Mouse (Mus musculus) heart, adult 2 months (tissue): ENCODE data around the gene Yap1. TPM values are rescaled to one million over a fixed set of nuclear protein-coding genes. Genes with fewer than 3 reads are reported as not detected.
A peak's percentile ranks its signal among the peaks of the same experiment; 100 is the strongest.

ENCODE experiments used
- DNase-seq, 2 experiments: peaks; one replicate each; pipeline ENCODE4 v3.0.0; 2021
- H3K27ac ChIP-seq: fragments of 200-600 bp; 2 replicates; pipeline ENCODE4 v1.8.1; 2022
- H3K27me3 ChIP-seq: fragments of 200-500 bp; 2 replicates; pipeline ENCODE4 v1.6.1; 2012; ENCODE audit warnings: mild to moderate bottlenecking, low read length, inconsistent platforms, mixed read lengths; ENCODE audit not compliant: control insufficient read depth, insufficient read depth
- H3K36me3 ChIP-seq: fragments of 200-500 bp; 2 replicates; pipeline ENCODE4 v1.6.1; 2012; ENCODE audit warnings: low read length, inconsistent platforms; ENCODE audit not compliant: control insufficient read depth, insufficient read depth
- H3K4me1 ChIP-seq: fragments of 200-500 bp; 2 replicates; pipeline ENCODE4 v1.6.1; 2011; ENCODE audit warnings: low read length; ENCODE audit not compliant: control insufficient read depth, insufficient read depth
- H3K4me3 ChIP-seq: fragments of 200-600 bp; 2 replicates; pipeline ENCODE4 v1.8.1; 2022
- H3K79me2 ChIP-seq: fragments of 200-500 bp; replicated peaks from 2 replicates; pipeline ENCODE4 v1.6.1; 2012; ENCODE audit warnings: mild to moderate bottlenecking, inconsistent platforms, low read length, moderate library complexity, mixed read lengths; ENCODE audit not compliant: control insufficient read depth, insufficient read depth
- H3K9ac ChIP-seq: fragments of 200-500 bp; 2 replicates; pipeline ENCODE4 v1.6.1; 2012; ENCODE audit warnings: low read depth, mild to moderate bottlenecking, control low read depth, inconsistent platforms, low read length, mixed read lengths
- CTCF ChIP-seq: fragments of 200-600 bp; IDR thresholded peaks from 2 replicates; pipeline ENCODE4 v1.8.1; 2022; ENCODE audit warnings: antibody characterized with exemption, mild to moderate bottlenecking, moderate library complexity
- EP300 ChIP-seq: fragments of 200-500 bp; IDR thresholded peaks from 2 replicates; pipeline ENCODE4 v1.6.1; 2011; ENCODE audit warnings: low read depth, low read length, control low read depth; ENCODE audit not compliant: insufficient read depth
- POLR2A ChIP-seq: fragments of 200-500 bp; IDR thresholded peaks from 2 replicates; pipeline ENCODE4 v1.6.1; 2011; ENCODE audit warnings: mild to moderate bottlenecking, low read depth, low read length, control low read depth; ENCODE audit not compliant: insufficient read depth
- WGBS: fragments of 180-500 bp; shearing (Covaris S2); methylation state at CpG from one replicate; pipeline ENCODE4 v1.1.7; 2018; 5-methylcytosine and 5-hydroxymethylcytosine counted together
- intact Hi-C: fragments of 180-260 bp; cut with DNase I; formaldehyde crosslinking; loops from one replicate; pipeline ENCODE4 v1.15.1; 2025
- polyA plus RNA-seq: library from polyadenylated mRNA; depleted of rRNA; stranded (reverse); fragments of >200 nt; gene quantifications from 2 replicates; pipeline ENCODE4 v1.2.3, GENCODE M21; 2012
- total RNA-seq, 2 experiments: library from RNA; stranded (reverse); gene quantifications; 2 replicates each; pipeline ENCODE4 v1.2.3; 2021

The Yap1 gene
- total and polyA plus RNA-seq, 3 experiments = 37.9 to 71.9 (median 70.7) TPM

DNA sequence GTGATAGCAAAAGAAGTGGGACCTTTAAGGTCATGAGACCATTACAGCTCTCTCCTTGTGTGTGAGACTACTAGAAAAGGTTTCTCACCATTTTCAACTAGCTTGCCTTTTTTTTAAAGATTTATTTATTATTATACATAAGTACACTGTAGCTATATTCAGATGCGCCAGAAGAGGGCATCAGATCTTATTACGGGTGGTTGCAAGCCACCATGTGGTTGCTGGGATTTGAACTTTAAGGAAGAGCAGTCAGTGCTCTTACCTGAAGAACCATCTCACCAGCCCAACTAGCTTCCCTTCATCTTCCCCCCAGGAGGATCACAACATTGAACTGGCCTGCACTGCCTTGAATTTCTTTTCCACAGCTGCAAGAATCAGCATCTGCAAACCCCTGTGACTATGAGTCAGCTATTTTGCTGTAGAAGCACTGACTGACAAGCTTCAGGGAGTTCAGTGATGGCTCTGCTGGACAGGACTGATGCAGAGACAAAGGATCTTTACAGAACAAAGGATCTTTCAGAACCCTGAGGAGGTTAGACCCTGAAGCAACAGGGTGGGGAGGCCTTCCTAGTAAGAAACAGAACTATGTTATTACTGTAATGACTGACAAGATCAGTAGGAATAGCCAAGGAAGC, 96.9 kb downstream of the Yap1 start:
- 95% methylated on average over 2 of the region's 2 CpGs for WGBS
- Histone ChIP-seq H3K79me2 (no peaks in the 10 kb centered on the region), H3K36me3 (no peaks in the 10 kb centered on the region), H3K9ac (no peak overlapping the region), H3K27ac (no peak overlapping the region), H3K27me3 (no peaks in the 10 kb centered on the region), H3K4me3 (no peak overlapping the region), H3K4me1 (no peaks in the 10 kb centered on the region)
- intact Hi-C loops = no loop called here
- no peak for DNase-seq
- peak; percentile 16; the same call in 1 of the 2 replicates for TF ChIP-seq CTCF
- TF ChIP-seq EP300 = no peak

DNA sequence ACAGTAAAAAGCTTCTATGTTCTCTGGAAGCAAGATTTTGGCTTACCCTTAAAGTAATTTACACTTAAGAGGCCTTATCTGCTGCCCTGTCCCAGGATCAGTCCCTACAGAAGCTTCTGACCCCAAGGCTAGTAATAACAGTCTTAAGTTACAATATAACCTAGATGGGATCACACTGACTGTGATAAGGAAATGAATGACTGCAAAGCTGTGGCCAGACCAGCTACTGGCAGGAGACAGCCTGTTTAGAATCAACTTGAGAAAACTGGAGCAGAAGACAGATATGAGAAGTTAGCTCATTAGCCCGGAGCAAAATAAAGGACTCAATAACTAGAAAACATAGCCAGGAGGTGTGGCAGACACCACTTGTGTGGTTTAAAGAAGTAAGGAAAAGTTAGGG, 97.8 kb downstream of the Yap1 start:
- H3K4me1 ChIP-seq = no peaks in the 10 kb centered on the region
- DNase-seq = no peak
- 54% methylated on average over 1 of the region's 1 CpGs for WGBS
- no peak overlapping the region for H3K27ac ChIP-seq
- H3K79me2 ChIP-seq = no peaks in the 10 kb centered on the region
- H3K9ac ChIP-seq = no peak overlapping the region
- no peaks in the 10 kb centered on the region for H3K36me3 ChIP-seq
- intact Hi-C loops = no loop called here
- no peaks in the 10 kb centered on the region for H3K27me3 ChIP-seq
- TF ChIP-seq EP300 (no peak), POLR2A (no peak), CTCF (no peak)
- no peak overlapping the region for H3K4me3 ChIP-seq

DNA sequence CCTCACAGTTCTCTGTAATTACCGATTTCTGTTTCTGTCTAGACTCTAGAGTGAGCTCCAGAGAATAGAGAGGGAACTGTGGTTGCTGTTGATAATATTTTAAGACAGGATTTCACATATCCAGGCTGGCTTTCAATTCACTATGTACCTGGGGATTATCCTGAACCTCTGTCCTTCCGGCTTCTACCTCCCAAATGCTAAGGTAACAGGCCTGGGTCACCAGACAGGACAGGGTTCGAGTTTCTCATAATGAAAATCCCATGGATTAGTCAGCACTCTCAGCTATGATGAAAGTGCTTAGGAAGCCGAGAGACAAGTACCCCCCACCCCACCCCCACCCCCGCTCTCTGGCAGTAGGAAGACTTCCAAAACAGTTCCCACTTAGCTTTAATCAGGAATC, 100.6 kb downstream of the Yap1 start:
- no peak overlapping the region for H3K27ac ChIP-seq
- H3K27me3 ChIP-seq = no peaks in the 10 kb centered on the region
- 65% methylated on average over 5 of the region's 5 CpGs for WGBS
- no peaks in the 10 kb centered on the region for H3K4me1 ChIP-seq
- intact Hi-C loops = loop anchor here (5.0 kb wide), 1 partner anchor 168 kb away; no protein-coding TSS in a partner anchor
- no peaks in the 10 kb centered on the region for H3K36me3 ChIP-seq
- no peak for TF ChIP-seq POLR2A
- no peak for TF ChIP-seq CTCF
- H3K79me2 ChIP-seq = no peaks in the 10 kb centered on the region
- DNase-seq = no peak
- no peak overlapping the region for H3K9ac ChIP-seq
- no peak overlapping the region for H3K4me3 ChIP-seq

DNA sequence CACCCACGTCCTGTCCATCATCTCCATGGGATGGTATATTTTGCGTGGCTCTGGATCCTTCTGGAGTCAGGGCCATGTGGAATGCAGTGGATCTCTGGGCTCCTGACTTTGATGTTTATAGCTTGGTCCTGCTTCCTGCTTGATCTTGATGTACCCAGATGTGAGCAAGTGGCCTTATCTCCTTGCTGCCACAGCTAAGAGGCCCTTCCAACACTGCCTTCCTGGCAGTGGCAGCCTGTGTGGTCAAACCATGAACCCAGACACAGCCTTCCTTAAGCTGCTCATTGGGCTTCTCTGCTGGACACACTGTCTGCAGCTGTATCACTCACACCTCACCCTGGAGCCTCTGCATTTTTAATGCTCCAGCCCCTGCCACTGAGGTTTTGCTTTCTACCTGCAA, 101.1 kb downstream of the Yap1 start:
- 81% methylated on average over 2 of the region's 2 CpGs for WGBS
- no peak overlapping the region for H3K9ac ChIP-seq
- H3K27me3 ChIP-seq = no peaks in the 10 kb centered on the region
- H3K79me2 ChIP-seq = no peaks in the 10 kb centered on the region
- no peaks in the 10 kb centered on the region for H3K4me1 ChIP-seq
- H3K4me3 ChIP-seq = no peak overlapping the region
- DNase-seq = no peak
- H3K36me3 ChIP-seq = no peaks in the 10 kb centered on the region
- TF ChIP-seq POLR2A (no peak), EP300 (no peak), CTCF (no peak)
- intact Hi-C loops = loop anchor here (5.0 kb wide), 1 partner anchor 169 kb away; no protein-coding TSS in a partner anchor
- H3K27ac ChIP-seq = no peak overlapping the region

DNA sequence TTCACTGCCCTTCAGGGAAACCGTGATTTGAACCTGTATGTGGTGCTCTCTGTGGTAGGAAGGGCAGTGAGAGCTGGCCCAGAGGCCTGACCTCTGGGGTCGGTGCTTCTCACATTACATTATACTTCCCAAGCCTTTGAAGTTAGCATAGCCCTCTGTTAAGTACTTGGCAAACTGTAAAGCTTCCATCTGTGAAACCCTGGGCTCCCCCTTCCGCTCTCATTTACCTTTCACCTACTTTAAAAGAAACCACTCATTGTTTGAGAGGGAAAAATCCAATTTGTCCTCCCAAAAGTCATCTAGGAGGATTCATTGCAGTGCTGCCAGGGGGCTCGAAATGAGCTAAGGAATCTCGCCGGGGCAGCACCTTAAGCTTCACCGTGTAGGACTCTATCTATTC, 102.1 kb downstream of the Yap1 start:
- no peak overlapping the region for H3K9ac ChIP-seq
- WGBS = 62% methylated on average over 7 of the region's 7 CpGs
- no peaks in the 10 kb centered on the region for H3K27me3 ChIP-seq
- H3K4me3 ChIP-seq = no peak overlapping the region
- no peaks in the 10 kb centered on the region for H3K36me3 ChIP-seq
- DNase-seq = no peak
- no peaks in the 10 kb centered on the region for H3K4me1 ChIP-seq
- intact Hi-C loops = loop anchor here (5.0 kb wide), 1 partner anchor 170 kb away; no protein-coding TSS in a partner anchor
- no peak for TF ChIP-seq EP300
- TF ChIP-seq CTCF = no peak
- no peak for TF ChIP-seq POLR2A
- H3K27ac ChIP-seq = no peak overlapping the region
- H3K79me2 ChIP-seq = no peaks in the 10 kb centered on the region

DNA sequence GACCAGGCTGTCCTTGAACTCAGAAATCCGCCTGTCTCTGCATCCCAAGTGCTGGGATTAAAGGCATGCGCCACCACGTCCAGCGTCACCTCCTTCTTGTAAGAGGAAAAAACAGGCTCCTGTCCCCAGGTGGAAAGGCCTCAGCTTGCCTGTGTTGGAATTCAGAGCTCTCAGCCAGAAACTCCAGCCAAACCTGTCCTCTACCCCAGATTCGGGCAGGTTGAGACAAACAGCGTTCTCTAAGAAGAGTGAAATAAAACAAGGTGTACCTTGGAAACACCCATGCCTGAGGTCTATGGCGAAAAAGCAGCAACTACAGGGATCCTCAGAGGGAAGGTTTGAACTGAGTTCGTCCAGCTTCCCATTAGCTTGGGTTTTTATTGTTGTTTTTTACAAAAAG, 103.4 kb downstream of the Yap1 start:
- H3K27me3 ChIP-seq = no peaks in the 10 kb centered on the region
- no peak for DNase-seq
- no peaks in the 10 kb centered on the region for H3K79me2 ChIP-seq
- no peak overlapping the region for H3K4me3 ChIP-seq
- WGBS = 95% methylated on average over 8 of the region's 8 CpGs
- H3K36me3 ChIP-seq = no peaks in the 10 kb centered on the region
- intact Hi-C loops = loop anchor here (5.0 kb wide), 1 partner anchor 171 kb away; no protein-coding TSS in a partner anchor
- no peak for TF ChIP-seq POLR2A
- no peak for TF ChIP-seq EP300
- no peak for TF ChIP-seq CTCF
- H3K4me1 ChIP-seq = no peaks in the 10 kb centered on the region
- H3K27ac ChIP-seq = no peak overlapping the region
- H3K9ac ChIP-seq = no peak overlapping the region
